In genomic region chr7:44973415-44974130, GRCm38 (mm10) we compare ENCODE assay signal across 7 mouse cellular contexts. TPM values are rescaled to one million over a fixed set of nuclear protein-coding genes. Genes with fewer than 3 reads are reported as not detected.
DNase-seq lines count a peak whose midpoint lies in the region; ATAC-seq lines count a peak whose summit lies in the region.

No protein-coding gene starts in this region.

- H3K27ac ChIP-seq in lung, embryonic 15.5 days: peak overlapping the region; percentile 12; the same call in 1 of the 2 replicates
- peak overlapping the region; percentile 82 for H3K27ac ChIP-seq in forebrain, embryonic 11.5 days (ENCODE audit: low read depth, low read length)
- peak overlapping the region; percentile 88 for H3K27ac ChIP-seq in limb, embryonic 13.5 days
- H3K27ac ChIP-seq in stomach, embryonic 15.5 days: peak overlapping the region; percentile 91; the same call in 1 of the 2 replicates

- peaks cover 15% of the 10 kb centered on the region for H3K4me1 ChIP-seq in lung, embryonic 15.5 days
- H3K4me1 ChIP-seq in forebrain, embryonic 11.5 days (replicated peaks; ENCODE audit: control insufficient read depth, insufficient read depth, low read length): peaks cover 10% of the 10 kb centered on the region; the same call in 1 of the 2 replicates
- peaks cover 35% of the 10 kb centered on the region for H3K4me1 ChIP-seq in limb, embryonic 13.5 days
- H3K4me1 ChIP-seq in stomach, embryonic 15.5 days: peaks cover 31% of the 10 kb centered on the region

- no peaks in the 10 kb centered on the region for H3K9me3 ChIP-seq in lung, embryonic 15.5 days
- H3K9me3 ChIP-seq in forebrain, embryonic 11.5 days (ENCODE audit: control insufficient read depth, low read length): no peaks in the 10 kb centered on the region
- H3K9me3 ChIP-seq in limb, embryonic 13.5 days: no peaks in the 10 kb centered on the region
- H3K9me3 ChIP-seq in stomach, embryonic 15.5 days: no peaks in the 10 kb centered on the region

- H3K4me3 ChIP-seq in lung, embryonic 15.5 days: peak overlapping the region; percentile 46
- H3K4me3 ChIP-seq in forebrain, embryonic 11.5 days (ENCODE audit: low read depth, low read length): peak overlapping the region; percentile 44
- peak overlapping the region; percentile 56 for H3K4me3 ChIP-seq in limb, embryonic 13.5 days
- H3K4me3 ChIP-seq in stomach, embryonic 15.5 days (replicated peaks): peak overlapping the region; percentile 55

- ATAC-seq in lung, embryonic 15.5 days (ENCODE audit: borderline replicate concordance, extremely low read depth, low FRiP score, low TSS enrichment): no peak
- no peak for ATAC-seq in forebrain, embryonic 11.5 days (replicated peaks; ENCODE audit: low FRiP score)
- ATAC-seq in limb, embryonic 13.5 days (ENCODE audit: low FRiP score, low read depth): no peak
- ATAC-seq in stomach, embryonic 15.5 days (ENCODE audit: insufficient read depth, low FRiP score, low read depth): no peak

- 35% methylated on average over 14 of the region's 14 CpGs for WGBS in lung, embryonic 15.5 days
- 35% methylated on average over 14 of the region's 14 CpGs for whole genome bisulfite sequencing in forebrain, embryonic 11.5 days
- 42% methylated on average over 14 of the region's 14 CpGs for WGBS in limb, embryonic 13.5 days
- WGBS in stomach, embryonic 15.5 days: 40% methylated on average over 14 of the region's 14 CpGs

- DNase-seq in lung, adult 18-20 months: no peak
- no peak for DNase-seq in forebrain, embryonic 11.5 days (ENCODE audit: low spot score)
- no peak for DNase-seq in retina, postnatal 1 day
- no peak for DNase-seq in frontal cortex, postnatal 25 days (ENCODE audit: low spot score in 2 of 2)

- H3K27me3 ChIP-seq in lung, embryonic 15.5 days: no peaks in the 10 kb centered on the region
- H3K27me3 ChIP-seq in forebrain, embryonic 11.5 days (ENCODE audit: control insufficient read depth, insufficient read depth, low read length): no peaks in the 10 kb centered on the region
- no peaks in the 10 kb centered on the region for H3K27me3 ChIP-seq in limb, embryonic 13.5 days
- no peaks in the 10 kb centered on the region for H3K27me3 ChIP-seq in stomach, embryonic 15.5 days (replicated peaks)

- H3K9ac ChIP-seq in lung, embryonic 15.5 days: peak overlapping the region; percentile 7; the same call in 1 of the 2 replicates
- peak overlapping the region; percentile 72 for H3K9ac ChIP-seq in forebrain, embryonic 11.5 days (ENCODE audit: low read length)
- H3K9ac ChIP-seq in limb, embryonic 13.5 days: peak overlapping the region; percentile 70
- peak overlapping the region; percentile 46; the same call in 1 of the 2 replicates for H3K9ac ChIP-seq in stomach, embryonic 15.5 days

- peak overlapping the region; percentile 78 for H3K4me2 ChIP-seq in lung, embryonic 15.5 days
- H3K4me2 ChIP-seq in forebrain, embryonic 11.5 days (ENCODE audit: low read depth, low read length, severe bottlenecking): peak overlapping the region; percentile 86
- H3K4me2 ChIP-seq in limb, embryonic 13.5 days (replicated peaks): peak overlapping the region; percentile 77
- H3K4me2 ChIP-seq in stomach, embryonic 15.5 days: peak overlapping the region; percentile 71

- H3K36me3 ChIP-seq in lung, embryonic 15.5 days: peaks cover 27% of the 10 kb centered on the region
- peaks cover 17% of the 10 kb centered on the region for H3K36me3 ChIP-seq in forebrain, embryonic 11.5 days (ENCODE audit: control insufficient read depth, insufficient read depth, low read length)
- H3K36me3 ChIP-seq in limb, embryonic 13.5 days: peaks cover 34% of the 10 kb centered on the region
- peaks cover 28% of the 10 kb centered on the region for H3K36me3 ChIP-seq in stomach, embryonic 15.5 days

RNA-seq across cellular contexts. Expression of gene Cpt1c, which starts 1.1 kb away (rescaled TPM):
- polyA plus RNA-seq in lung, embryonic 15.5 days (2015; fragmentation: Nextera tagmentation; extraction: Ambion mirVana): 14.5 and 15.0 TPM in 2 replicates
- 26.3 and 27.2 TPM in 2 replicates for polyA plus RNA-seq in forebrain, embryonic 11.5 days (2014; fragmentation: Nextera tagmentation; extraction: Ambion mirVana)
- 33.9 and 35.0 TPM in 2 replicates for polyA plus RNA-seq in limb, embryonic 13.5 days (2015; fragmentation: Nextera tagmentation; extraction: Ambion mirVana)
- polyA plus RNA-seq in stomach, embryonic 15.5 days (2015; fragmentation: Nextera tagmentation; extraction: Ambion mirVana): 19.3 and 19.4 TPM in 2 replicates

RNA-seq across cellular contexts. Expression of gene Prmt1, which starts 12.8 kb away (rescaled TPM):
- polyA plus RNA-seq in lung, embryonic 15.5 days (2015; fragmentation: Nextera tagmentation; extraction: Ambion mirVana): 545 and 586 TPM in 2 replicates
- 286 and 301 TPM in 2 replicates for polyA plus RNA-seq in forebrain, embryonic 11.5 days (2014; fragmentation: Nextera tagmentation; extraction: Ambion mirVana)
- polyA plus RNA-seq in limb, embryonic 13.5 days (2015; fragmentation: Nextera tagmentation; extraction: Ambion mirVana): 670 and 703 TPM in 2 replicates
- 396 and 430 TPM in 2 replicates for polyA plus RNA-seq in stomach, embryonic 15.5 days (2015; fragmentation: Nextera tagmentation; extraction: Ambion mirVana)

RNA-seq across cellular contexts. Expression of gene Irf3, which starts 23.9 kb away (rescaled TPM):
- polyA plus RNA-seq in lung, embryonic 15.5 days (2015; fragmentation: Nextera tagmentation; extraction: Ambion mirVana): 88.1 and 92.6 TPM in 2 replicates
- polyA plus RNA-seq in forebrain, embryonic 11.5 days (2014; fragmentation: Nextera tagmentation; extraction: Ambion mirVana): 75.3 and 86.0 TPM in 2 replicates
- 94.6 and 96.8 TPM in 2 replicates for polyA plus RNA-seq in limb, embryonic 13.5 days (2015; fragmentation: Nextera tagmentation; extraction: Ambion mirVana)
- polyA plus RNA-seq in stomach, embryonic 15.5 days (2015; fragmentation: Nextera tagmentation; extraction: Ambion mirVana): 89.5 and 94.4 TPM in 2 replicates

RNA-seq across cellular contexts. Expression of gene Bcl2l12, which starts 24.9 kb away (rescaled TPM):
- polyA plus RNA-seq in lung, embryonic 15.5 days (2015; fragmentation: Nextera tagmentation; extraction: Ambion mirVana): 66.3 and 66.7 TPM in 2 replicates
- 70.6 and 74.9 TPM in 2 replicates for polyA plus RNA-seq in forebrain, embryonic 11.5 days (2014; fragmentation: Nextera tagmentation; extraction: Ambion mirVana)
- 77.3 and 78.4 TPM in 2 replicates for polyA plus RNA-seq in limb, embryonic 13.5 days (2015; fragmentation: Nextera tagmentation; extraction: Ambion mirVana)
- 47.3 and 47.7 TPM in 2 replicates for polyA plus RNA-seq in stomach, embryonic 15.5 days (2015; fragmentation: Nextera tagmentation; extraction: Ambion mirVana)

RNA-seq across cellular contexts. Expression of gene Tsks, which starts 30.6 kb away (rescaled TPM):
- 0.09 and 0.15 TPM in 2 replicates for polyA plus RNA-seq in lung, embryonic 15.5 days (2015; fragmentation: Nextera tagmentation; extraction: Ambion mirVana)
- 0.23 TPM in 1 of 2 replicates, not detected in the other for polyA plus RNA-seq in forebrain, embryonic 11.5 days (2014; fragmentation: Nextera tagmentation; extraction: Ambion mirVana)
- polyA plus RNA-seq in limb, embryonic 13.5 days (2015; fragmentation: Nextera tagmentation; extraction: Ambion mirVana): 0.23 and 0.25 TPM in 2 replicates
- 0.09 and 0.14 TPM in 2 replicates for polyA plus RNA-seq in stomach, embryonic 15.5 days (2015; fragmentation: Nextera tagmentation; extraction: Ambion mirVana)

Comparison
In these comparisons a context has a peak if more than half of its experiments do, and no peak if none do; other contexts are left out.
1. H3K27ac ChIP-seq: peak in every context shown above with its lines; median percentile 91 in stomach, embryonic 15.5 days; 88 in limb, embryonic 13.5 days; 82 in forebrain, embryonic 11.5 days; 12 in lung, embryonic 15.5 days.
2. H3K9ac ChIP-seq: peak in every context shown above with its lines; median percentile 72 in forebrain, embryonic 11.5 days; 70 in limb, embryonic 13.5 days; 46 in stomach, embryonic 15.5 days; 7 in lung, embryonic 15.5 days.